Mouse (Mus musculus) hindbrain, embryonic 11.5 days (tissue): Measurements from ENCODE around the gene Cd248. TPM values are rescaled to one million over a fixed set of nuclear protein-coding genes. Genes with fewer than 3 reads are reported as not detected.

Experiments used
- ATAC-seq: fragments of 200-750 bp; cut with Nextera tagmentation; 2 replicates; pipeline ENCODE4 v1.8.0; 2017; ENCODE audit warnings: mild to moderate bottlenecking, moderate TSS enrichment, moderate library complexity; ENCODE audit not compliant: low FRiP score
- DNase-seq: peaks from one replicate; pipeline ENCODE4 v3.0.0-alpha.2; 2015; ENCODE audit warnings: low spot score
- H3K27ac ChIP-seq: fragments of 300-500 bp; sonication (generic); 2 replicates; pipeline ENCODE4 v1.5.1; 2014; ENCODE audit warnings: mild to moderate bottlenecking, low read depth, low read length
- H3K27me3 ChIP-seq: fragments of 300-500 bp; sonication (generic); 2 replicates; pipeline ENCODE4 v1.6.1; 2014; ENCODE audit warnings: mild to moderate bottlenecking, low read length, moderate library complexity, mixed read lengths; ENCODE audit not compliant: control insufficient read depth, insufficient read depth
- H3K36me3 ChIP-seq: fragments of 300-500 bp; sonication (generic); 2 replicates; pipeline ENCODE4 v1.6.1; 2014; ENCODE audit warnings: mild to moderate bottlenecking, low read length, moderate library complexity, mixed read lengths; ENCODE audit not compliant: control insufficient read depth, insufficient read depth
- H3K4me1 ChIP-seq: fragments of 300-500 bp; sonication (generic); replicated peaks from 2 replicates; pipeline ENCODE4 v1.6.1; 2014; ENCODE audit warnings: low read length, mixed read lengths; ENCODE audit not compliant: control insufficient read depth, insufficient read depth
- H3K4me2 ChIP-seq: fragments of 300-500 bp; sonication (generic); replicated peaks from 2 replicates; pipeline ENCODE4 v1.6.1; 2014; ENCODE audit warnings: mild to moderate bottlenecking, low read depth, low read length
- H3K4me3 ChIP-seq: fragments of 300-500 bp; sonication (generic); 2 replicates; pipeline ENCODE4 v1.5.1; 2014; ENCODE audit warnings: low read depth, low read length
- H3K9ac ChIP-seq: fragments of 300-500 bp; sonication (generic); 2 replicates; pipeline ENCODE4 v1.6.1; 2014; ENCODE audit warnings: low read depth, low read length
- H3K9me3 ChIP-seq: fragments of 300-500 bp; sonication (generic); 2 replicates; pipeline ENCODE4 v1.6.1; 2016; ENCODE audit warnings: low read length; ENCODE audit not compliant: control insufficient read depth
- WGBS: fragments of 180-500 bp; shearing (Covaris S2); extraction: QIAGEN DNeasy Blood & Tissue Kit; methylation state at CpG from one replicate; pipeline ENCODE4 v1.1.7; 2014; 5-methylcytosine and 5-hydroxymethylcytosine counted together
- polyA plus RNA-seq: library from polyadenylated mRNA; unstranded; fragments of >200 nt; fragmentation: Nextera tagmentation; extraction: Ambion mirVana; gene quantifications from 2 replicates; pipeline ENCODE4 v1.2.1, GENCODE M21; 2014

Gene Cd248
- polyA plus RNA-seq, 1 experiment from 2014 or later = 27.9 TPM

DNA sequence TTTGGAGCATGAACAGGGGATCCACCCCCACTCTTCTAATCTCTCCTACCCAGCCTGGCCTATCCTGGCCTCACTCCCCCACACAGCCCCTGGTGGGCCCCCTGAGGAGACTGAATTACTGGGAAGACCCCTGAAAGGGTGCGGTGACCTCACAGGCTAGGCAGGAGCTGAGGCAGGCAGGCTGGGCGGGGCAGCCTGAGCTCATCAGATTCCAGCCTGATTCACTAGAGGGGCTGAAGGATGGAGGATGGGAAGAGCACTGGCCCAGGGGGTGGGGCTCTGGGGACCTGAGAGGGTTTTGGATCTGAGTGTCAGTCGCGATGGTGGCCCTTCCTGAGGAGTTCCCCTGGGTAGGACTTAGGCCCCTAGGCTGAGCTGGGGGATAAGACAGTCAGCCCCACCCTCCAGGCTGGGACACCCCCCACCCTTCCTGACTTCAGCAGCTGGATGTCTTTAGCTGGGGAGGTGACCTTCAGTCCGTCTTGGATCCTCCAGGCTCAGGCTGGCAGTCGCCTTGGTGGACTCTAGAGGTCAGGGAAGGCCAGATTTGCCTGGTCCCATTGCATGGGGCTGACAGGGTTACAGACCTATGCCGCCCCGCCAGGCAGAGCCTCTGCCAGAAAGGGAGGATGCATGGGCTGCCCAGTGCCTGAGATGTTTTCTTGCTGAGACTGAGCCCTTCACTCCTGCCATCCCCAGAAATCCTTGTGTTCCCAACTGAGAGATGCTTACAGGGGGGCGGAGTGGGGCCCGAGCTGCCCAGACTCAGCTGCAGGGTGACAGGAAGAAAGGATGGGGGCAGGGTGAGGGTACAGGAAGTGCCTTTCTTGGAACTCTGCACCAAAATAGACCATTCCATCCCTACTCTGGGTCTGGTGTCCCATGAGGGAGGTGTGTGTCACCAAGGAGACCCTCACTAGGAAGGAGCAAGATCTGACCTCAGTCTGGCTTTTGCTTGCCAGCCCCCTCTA, 8.8 kb upstream of the Cd248 start:
- H3K9ac ChIP-seq = no peak overlapping the region
- peak; percentile 34 for ATAC-seq
- peak; percentile 27 for DNase-seq
- no peaks in the 10 kb centered on the region for H3K36me3 ChIP-seq
- no peak overlapping the region for H3K4me3 ChIP-seq
- 17% methylated on average over 10 of the region's 10 CpGs for WGBS
- no peak overlapping the region for H3K27ac ChIP-seq
- H3K4me2 ChIP-seq = no peak overlapping the region
- no peaks in the 10 kb centered on the region for H3K9me3 ChIP-seq
- H3K27me3 ChIP-seq = no peaks in the 10 kb centered on the region; the same call in 1 of the 2 replicates
- H3K4me1 ChIP-seq = peaks cover 7% of the 10 kb centered on the region

GRCm38 (mm10) chr19:5060365-5061330, 7.2 kb upstream of the Cd248 start:
- DNase-seq = no peak
- Histone ChIP-seq H3K27me3 (no peaks in the 10 kb centered on the region), H3K9ac (no peak overlapping the region), H3K9me3 (no peaks in the 10 kb centered on the region), H3K4me2 (no peak overlapping the region), H3K36me3 (no peaks in the 10 kb centered on the region), H3K4me1 (peaks cover 7% of the 10 kb centered on the region), H3K27ac (no peak overlapping the region), H3K4me3 (no peak overlapping the region)
- ATAC-seq = no peak
- 36% methylated on average over 5 of the region's 5 CpGs for WGBS

DNA sequence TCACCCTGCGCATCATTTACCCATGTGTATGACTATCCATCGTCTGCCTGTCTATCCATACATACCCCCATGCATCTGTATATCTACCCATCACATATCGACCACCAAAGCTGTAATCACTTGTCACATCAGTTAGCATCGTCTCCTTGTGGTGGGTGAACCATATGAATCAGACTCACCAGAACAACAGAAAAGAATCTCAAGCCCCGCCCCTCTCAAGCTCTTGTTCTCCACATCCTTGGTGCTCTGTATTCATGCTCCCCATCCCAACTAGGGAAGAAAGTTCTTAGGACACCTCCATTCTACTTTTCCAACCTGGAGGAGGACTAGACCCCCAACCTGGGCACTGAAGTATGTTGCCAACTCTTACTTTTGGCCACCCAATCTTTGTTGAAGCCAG, 5.8 kb upstream of the Cd248 start:
- 85% methylated on average over 5 of the region's 5 CpGs for WGBS

DNA sequence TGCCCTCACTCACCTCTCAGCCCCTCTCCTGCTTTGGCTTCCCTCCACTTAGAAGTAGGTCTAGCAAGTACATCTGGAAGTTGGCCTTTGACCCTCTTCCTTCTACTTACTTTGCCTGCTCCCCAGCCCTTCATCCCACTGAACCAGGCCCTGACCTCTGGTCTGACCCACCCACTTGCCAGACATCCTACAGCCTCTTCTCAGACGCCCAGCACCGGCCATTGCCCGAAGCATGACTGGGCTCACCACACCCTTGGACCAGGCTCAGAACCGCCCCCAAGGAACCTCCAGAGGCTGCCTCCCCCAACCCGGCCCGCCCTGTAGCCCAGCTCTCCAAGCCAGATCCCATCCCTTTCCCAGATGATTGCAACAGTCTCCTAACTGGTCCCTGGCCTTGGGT, 5.4 kb upstream of the Cd248 start:
- H3K4me2 ChIP-seq = no peak overlapping the region
- ATAC-seq (no peak), DNase-seq (no peak)
- peaks cover 13% of the 10 kb centered on the region for H3K4me1 ChIP-seq
- 0 out of 2 replicates have a peak overlapping the region, but pooled peaks have one; percentile 2 for H3K9ac ChIP-seq
- WGBS = 64% methylated on average over 6 of the region's 6 CpGs
- no peak overlapping the region for H3K4me3 ChIP-seq
- no peaks in the 10 kb centered on the region for H3K9me3 ChIP-seq
- peaks cover 5% of the 10 kb centered on the region for H3K27me3 ChIP-seq
- no peaks in the 10 kb centered on the region for H3K36me3 ChIP-seq
- no peak overlapping the region for H3K27ac ChIP-seq

More for the DNA sequence above, 5.8 kb upstream of the Cd248 start:
- DNase-seq (no peak), ATAC-seq (no peak)
- no peaks in the 10 kb centered on the region for H3K36me3 ChIP-seq
- no peak overlapping the region for H3K4me2 ChIP-seq
- peaks cover 9% of the 10 kb centered on the region for H3K4me1 ChIP-seq
- H3K9me3 ChIP-seq = no peaks in the 10 kb centered on the region
- no peak overlapping the region for H3K27ac ChIP-seq
- no peak overlapping the region for H3K9ac ChIP-seq
- H3K4me3 ChIP-seq = no peak overlapping the region
- peaks cover 3% of the 10 kb centered on the region for H3K27me3 ChIP-seq

- Histone ChIP-seq H3K4me1 (peaks cover 24% of the 10 kb centered on the region), H3K9ac (no peak overlapping the region), H3K27me3 (peaks cover 22% of the 10 kb centered on the region), H3K4me2 (no peak overlapping the region), H3K9me3 (no peaks in the 10 kb centered on the region), H3K36me3 (no peaks in the 10 kb centered on the region), H3K27ac (no peak overlapping the region), H3K4me3 (no peak overlapping the region)
- WGBS = 75% methylated on average over 7 of the region's 7 CpGs
- ATAC-seq (no peak), DNase-seq (no peak)
Observed at GRCm38 (mm10) chr19:5065104-5065503, 2.8 kb upstream of the Cd248 start.

DNA sequence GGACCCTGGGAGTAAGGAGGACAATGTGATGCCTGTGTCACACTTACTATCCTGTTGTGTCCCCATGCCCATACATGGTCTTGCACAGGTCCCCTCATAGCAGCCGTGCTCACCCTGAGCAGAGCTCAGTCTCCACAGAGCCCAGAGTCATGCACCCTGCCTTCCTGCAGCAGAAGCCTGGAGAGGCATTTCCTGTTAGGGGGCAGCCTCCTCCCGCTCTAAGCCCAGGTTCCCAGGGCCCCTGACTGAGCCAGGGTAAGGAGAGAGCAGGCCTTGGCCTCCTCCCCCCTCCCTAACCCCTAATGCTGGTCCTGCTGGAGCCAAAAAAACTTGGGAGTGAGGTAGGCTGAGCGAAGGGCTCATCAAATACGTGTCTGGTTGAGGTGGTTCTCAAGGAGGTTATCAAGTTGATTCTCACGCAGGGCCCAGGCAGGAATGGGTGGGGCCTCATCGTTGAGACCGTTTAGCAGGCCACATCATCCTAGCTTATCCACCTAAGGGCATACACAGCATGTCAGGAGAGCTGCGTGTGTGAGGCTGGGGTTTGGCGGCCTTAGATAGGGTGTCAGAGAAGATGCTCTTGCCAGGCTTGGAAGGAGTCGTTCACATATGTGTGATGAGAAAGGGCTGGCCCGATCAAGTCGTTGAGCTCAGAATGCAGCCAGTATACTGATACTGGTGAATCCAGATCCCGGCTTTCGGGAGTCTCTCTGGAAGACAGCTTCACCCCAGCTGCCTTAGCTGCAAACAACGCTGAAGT, 658 bp upstream of the Cd248 start:
- H3K27ac ChIP-seq = no peak overlapping the region
- 12% methylated on average over 15 of the region's 15 CpGs for WGBS
- peak overlapping the region; percentile 35 for H3K4me3 ChIP-seq
- H3K4me1 ChIP-seq = peaks cover 32% of the 10 kb centered on the region
- peaks cover 22% of the 10 kb centered on the region for H3K27me3 ChIP-seq
- no peak for ATAC-seq
- H3K36me3 ChIP-seq = no peaks in the 10 kb centered on the region
- no peaks in the 10 kb centered on the region for H3K9me3 ChIP-seq
- H3K4me2 ChIP-seq = peak overlapping the region; percentile 91
- H3K9ac ChIP-seq = peak overlapping the region; percentile 62; the same call in 1 of the 2 replicates
- peak; percentile 47 for DNase-seq

- no peaks in the 10 kb centered on the region for H3K36me3 ChIP-seq
- H3K4me1 ChIP-seq = peaks cover 32% of the 10 kb centered on the region
- no peak for ATAC-seq
- WGBS = 37% methylated on average over 21 of the region's 21 CpGs
- H3K9me3 ChIP-seq = no peaks in the 10 kb centered on the region
- peak overlapping the region; percentile 91 for H3K4me2 ChIP-seq
- H3K4me3 ChIP-seq = peak overlapping the region; percentile 35
- no peak overlapping the region for H3K27ac ChIP-seq
- peak; percentile 48 for DNase-seq
- peaks cover 22% of the 10 kb centered on the region for H3K27me3 ChIP-seq
- peak overlapping the region; percentile 62 for H3K9ac ChIP-seq
Observed at GRCm38 (mm10) chr19:5068570-5069234, 824 bp downstream of the Cd248 start.
